Mouse (Mus musculus) neural tube, embryonic 12.5 days (tissue): ENCODE measurements around the gene Gstp3. TPM values are rescaled to one million over a fixed set of nuclear protein-coding genes. Genes with fewer than 3 reads are reported as not detected.
"Not testable (repeated sequence)": the region's sequence is repeated elsewhere in the genome, so short reads cannot be mapped to it uniquely, and the experiment has no call there.

Source experiments
- ATAC-seq: fragments of 200-750 bp; cut with Nextera tagmentation; 2 replicates; pipeline ENCODE4 v1.8.0; 2017; ENCODE audit warnings: low read depth, mild to moderate bottlenecking, moderate TSS enrichment, moderate library complexity; ENCODE audit not compliant: low FRiP score
- H3K27ac ChIP-seq: fragments of 300-500 bp; sonication (generic); 2 replicates; pipeline ENCODE4 v1.5.1; 2016
- H3K27me3 ChIP-seq: fragments of 300-500 bp; sonication (generic); replicated peaks from 2 replicates; pipeline ENCODE4 v1.6.1; 2016; ENCODE audit warnings: mild to moderate bottlenecking
- H3K36me3 ChIP-seq: fragments of 300-500 bp; sonication (generic); 2 replicates; pipeline ENCODE4 v1.6.1; 2016; ENCODE audit warnings: mild to moderate bottlenecking
- H3K4me1 ChIP-seq: fragments of 300-500 bp; sonication (generic); 2 replicates; pipeline ENCODE4 v1.6.1; 2016
- H3K4me2 ChIP-seq: fragments of 300-500 bp; sonication (generic); replicated peaks from 2 replicates; pipeline ENCODE4 v1.6.1; 2016; ENCODE audit warnings: mild to moderate bottlenecking
- H3K4me3 ChIP-seq: fragments of 300-500 bp; sonication (generic); 2 replicates; pipeline ENCODE4 v1.5.1; 2016
- H3K9ac ChIP-seq: fragments of 300-500 bp; sonication (generic); 2 replicates; pipeline ENCODE4 v1.6.1; 2016; ENCODE audit warnings: mild to moderate bottlenecking
- H3K9me3 ChIP-seq: fragments of 300-500 bp; sonication (generic); 2 replicates; pipeline ENCODE4 v1.6.1; 2016; ENCODE audit warnings: mild to moderate bottlenecking
- WGBS: fragments of 180-500 bp; shearing (Covaris S2); methylation state at CpG from one replicate; pipeline ENCODE4 v1.1.7; 2016; 5-methylcytosine and 5-hydroxymethylcytosine counted together
- polyA plus RNA-seq: library from polyadenylated mRNA; unstranded; fragments of >200 nt; fragmentation: Nextera tagmentation; extraction: Ambion mirVana; gene quantifications from 2 replicates; pipeline ENCODE4 v1.2.1, GENCODE M21; 2016

The Gstp3 gene
- polyA plus RNA-seq, 1 experiment from 2014 or later = not detected

GRCm38 (mm10) chr19:4057962-4058361 is 1.4 kb downstream of the Gstp3 start:
- no peaks in the 10 kb centered on the region for H3K4me1 ChIP-seq
- 91% methylated on average over 7 of the region's 7 CpGs for WGBS
- no peaks in the 10 kb centered on the region for H3K9me3 ChIP-seq
- H3K27ac ChIP-seq = no peak overlapping the region
- no peak overlapping the region for H3K4me3 ChIP-seq
- no peak overlapping the region for H3K9ac ChIP-seq
- no peak overlapping the region for H3K4me2 ChIP-seq
- no peaks in the 10 kb centered on the region for H3K36me3 ChIP-seq
- ATAC-seq = no peak
- H3K27me3 ChIP-seq = no peaks in the 10 kb centered on the region

- 84% methylated on average over 13 of the region's 13 CpGs for WGBS
Observed at GRCm38 (mm10) chr19:4057389-4057788, 2.0 kb downstream of the Gstp3 start.

GRCm38 (mm10) chr19:4056727-4057126 is 2.6 kb downstream of the Gstp3 start:
- H3K9me3 ChIP-seq = no peaks in the 10 kb centered on the region
- no peaks in the 10 kb centered on the region for H3K36me3 ChIP-seq
- H3K27me3 ChIP-seq = no peaks in the 10 kb centered on the region
- H3K4me2 ChIP-seq = no peak overlapping the region
- no peak overlapping the region for H3K27ac ChIP-seq
- ATAC-seq = no peak
- 36% methylated on average over 4 of the region's 4 CpGs for WGBS
- H3K4me1 ChIP-seq = no peaks in the 10 kb centered on the region
- no peak overlapping the region for H3K9ac ChIP-seq
- no peak overlapping the region for H3K4me3 ChIP-seq

More at GRCm38 (mm10) chr19:4057389-4057788, 2.0 kb downstream of the Gstp3 start:
- no peak overlapping the region for H3K27ac ChIP-seq
- H3K36me3 ChIP-seq = no peaks in the 10 kb centered on the region
- H3K4me1 ChIP-seq = no peaks in the 10 kb centered on the region
- H3K9me3 ChIP-seq = no peaks in the 10 kb centered on the region
- no peaks in the 10 kb centered on the region for H3K27me3 ChIP-seq
- no peak overlapping the region for H3K9ac ChIP-seq
- no peak overlapping the region for H3K4me3 ChIP-seq
- no peak overlapping the region for H3K4me2 ChIP-seq
- no peak for ATAC-seq

GRCm38 (mm10) chr19:4055947-4056693 is 3.2 kb downstream of the Gstp3 start:
- 69% methylated on average over 15 of the region's 15 CpGs for WGBS
- Histone ChIP-seq H3K4me1 (no peaks in the 10 kb centered on the region), H3K4me2 (no peak overlapping the region), H3K4me3 (no peak overlapping the region), H3K9ac (no peak overlapping the region), H3K27me3 (no peaks in the 10 kb centered on the region), H3K27ac (no peak overlapping the region), H3K9me3 (no peaks in the 10 kb centered on the region), H3K36me3 (no peaks in the 10 kb centered on the region)
- ATAC-seq = no peak

GRCm38 (mm10) chr19:4055216-4055946 is 4.0 kb downstream of the Gstp3 start:
- Histone ChIP-seq H3K27ac (no peak overlapping the region), H3K27me3 (no peaks in the 10 kb centered on the region), H3K36me3 (no peaks in the 10 kb centered on the region), H3K9ac (no peak overlapping the region), H3K4me3 (no peak overlapping the region), H3K4me2 (no peak overlapping the region), H3K9me3 (no peaks in the 10 kb centered on the region), H3K4me1 (no peaks in the 10 kb centered on the region)
- WGBS = 73% methylated on average over 8 of the region's 8 CpGs
- no peak for ATAC-seq

GRCm38 (mm10) chr19:4054613-4055012 is 4.8 kb downstream of the Gstp3 start:
- H3K4me1 ChIP-seq = no peaks in the 10 kb centered on the region
- no peak overlapping the region for H3K4me2 ChIP-seq
- no peak for ATAC-seq
- H3K9ac ChIP-seq = no peak overlapping the region
- no peaks in the 10 kb centered on the region for H3K27me3 ChIP-seq
- no peak overlapping the region for H3K27ac ChIP-seq
- no peak overlapping the region for H3K4me3 ChIP-seq
- H3K36me3 ChIP-seq = no peaks in the 10 kb centered on the region
- WGBS = 86% methylated on average over 5 of the region's 5 CpGs
- no peaks in the 10 kb centered on the region for H3K9me3 ChIP-seq

- H3K9me3 ChIP-seq = no peaks in the 10 kb centered on the region
- H3K27ac ChIP-seq = no peak overlapping the region
- no peaks in the 10 kb centered on the region for H3K36me3 ChIP-seq
- H3K9ac ChIP-seq = no peak overlapping the region
- no peaks in the 10 kb centered on the region for H3K4me1 ChIP-seq
- WGBS = 83% methylated on average over 5 of the region's 5 CpGs
- no peak for ATAC-seq
- no peak overlapping the region for H3K4me2 ChIP-seq
- H3K27me3 ChIP-seq = no peaks in the 10 kb centered on the region
- H3K4me3 ChIP-seq = no peak overlapping the region
Observed at GRCm38 (mm10) chr19:4052516-4053030, 6.8 kb downstream of the Gstp3 start.

- no peaks in the 10 kb centered on the region for H3K27me3 ChIP-seq
- no peaks in the 10 kb centered on the region for H3K9me3 ChIP-seq
- no peak overlapping the region for H3K27ac ChIP-seq
- no peaks in the 10 kb centered on the region for H3K4me1 ChIP-seq
- H3K4me2 ChIP-seq = no peak overlapping the region
- no peak for ATAC-seq
- no peak overlapping the region for H3K9ac ChIP-seq
- WGBS = 56% methylated on average over 10 of the region's 10 CpGs
- H3K4me3 ChIP-seq = no peak overlapping the region
- H3K36me3 ChIP-seq = no peaks in the 10 kb centered on the region
Observed at GRCm38 (mm10) chr19:4051741-4052515, 7.4 kb downstream of the Gstp3 start.

- 94% methylated on average over 5 of the region's 5 CpGs for WGBS
- Histone ChIP-seq H3K27ac (no peak overlapping the region), H3K4me2 (no peak overlapping the region), H3K36me3 (no peaks in the 10 kb centered on the region), H3K9me3 (no peaks in the 10 kb centered on the region), H3K4me1 (no peaks in the 10 kb centered on the region), H3K9ac (no peak overlapping the region), H3K27me3 (no peaks in the 10 kb centered on the region), H3K4me3 (no peak overlapping the region)
- ATAC-seq = no peak
Observed at GRCm38 (mm10) chr19:4051016-4051415, 8.4 kb downstream of the Gstp3 start.

- not testable (repeated sequence) for H3K4me3 ChIP-seq, H3K4me1 ChIP-seq, H3K9ac ChIP-seq, H3K27me3 ChIP-seq, H3K27ac ChIP-seq, H3K4me2 ChIP-seq, ATAC-seq, H3K9me3 ChIP-seq, H3K36me3 ChIP-seq
- 80% methylated on average over 5 of the region's 5 CpGs for WGBS
Observed at GRCm38 (mm10) chr19:4049069-4049468, 10.3 kb downstream of the Gstp3 start.

- no peaks in the 10 kb centered on the region for H3K27me3 ChIP-seq
- H3K4me1 ChIP-seq = no peaks in the 10 kb centered on the region
- WGBS = 18% methylated on average over 4 of the region's 4 CpGs
- H3K4me2 ChIP-seq = no peak overlapping the region
- H3K9ac ChIP-seq = no peak overlapping the region
- H3K4me3 ChIP-seq = no peak overlapping the region
- ATAC-seq = no peak
- no peak overlapping the region for H3K27ac ChIP-seq
- H3K36me3 ChIP-seq = no peaks in the 10 kb centered on the region
- H3K9me3 ChIP-seq = no peaks in the 10 kb centered on the region
Observed at GRCm38 (mm10) chr19:4047859-4048258, 11.5 kb downstream of the Gstp3 start.

- ATAC-seq = no peak
- H3K9me3 ChIP-seq = no peaks in the 10 kb centered on the region
- no peak overlapping the region for H3K9ac ChIP-seq
- H3K4me1 ChIP-seq = no peaks in the 10 kb centered on the region
- H3K27me3 ChIP-seq = no peaks in the 10 kb centered on the region
- H3K4me2 ChIP-seq = no peak overlapping the region
- H3K36me3 ChIP-seq = no peaks in the 10 kb centered on the region
- no peak overlapping the region for H3K27ac ChIP-seq
- H3K4me3 ChIP-seq = no peak overlapping the region
- WGBS = 82% methylated on average over 8 of the region's 8 CpGs
Observed at GRCm38 (mm10) chr19:4046866-4047254, 12.5 kb downstream of the Gstp3 start.
